Mouse (Mus musculus) MEL (cell line): ENCODE measurements around the gene Ripply1. TPM values are rescaled to one million over a fixed set of nuclear protein-coding genes. Genes with fewer than 3 reads are reported as not detected.

Experiments used
- DNase-seq: peaks from one replicate; pipeline ENCODE4 v3.0.0; 2011; ENCODE audit warnings: low read depth, low spot score
- H3K27ac ChIP-seq: 2 replicates; pipeline ENCODE4 v1.5.1; 2012; ENCODE audit warnings: low read depth, mild to moderate bottlenecking, control low read depth, low read length, moderate library complexity; ENCODE audit not compliant: control insufficient read depth
- H3K27me3 ChIP-seq, 2 experiments: fragments of 150-350 bp in 1 of 2; sonication (generic) in 1 of 2; 2 replicates each; pipeline ENCODE4 v1.6.1; 2012; ENCODE audit warnings: low read length in 2 of 2, mild to moderate bottlenecking in 2 of 2, improper control_type of control experiment in 1 of 2, moderate library complexity in 1 of 2; ENCODE audit not compliant: insufficient read depth in 2 of 2, control insufficient read depth in 1 of 2
- H3K36me3 ChIP-seq, 2 experiments: 2 replicates each; pipeline ENCODE4 v1.6.1; 2012 to 2014; ENCODE audit warnings: low read length in 2 of 2, improper control_type of control experiment in 1 of 2, inconsistent platforms in 1 of 2, mild to moderate bottlenecking in 1 of 2; ENCODE audit not compliant: insufficient read depth in 2 of 2, control insufficient read depth in 1 of 2
- H3K4me1 ChIP-seq, 2 experiments: fragments of 150-350 bp in 1 of 2; sonication (generic) in 1 of 2; 2 replicates each; pipeline ENCODE4 v1.6.1; 2012; ENCODE audit warnings: low read length in 2 of 2, improper control_type of control experiment in 1 of 2, mild to moderate bottlenecking in 1 of 2; ENCODE audit not compliant: insufficient read depth in 2 of 2, control insufficient read depth in 1 of 2
- H3K4me3 ChIP-seq, 2 experiments: fragments of 150-350 bp in 1 of 2; sonication (generic) in 1 of 2; 2 replicates each; pipeline ENCODE4 v1.5.1; 2012; ENCODE audit warnings: low read depth in 2 of 2, low read length in 2 of 2, mild to moderate bottlenecking in 2 of 2, moderate library complexity in 2 of 2, control low read depth in 1 of 2, improper control_type of control experiment in 1 of 2; ENCODE audit not compliant: control insufficient read depth in 1 of 2, insufficient read depth in 1 of 2
- H3K79me2 ChIP-seq: 2 replicates; pipeline ENCODE4 v1.6.1; 2012; ENCODE audit warnings: mild to moderate bottlenecking, low read length, moderate library complexity; ENCODE audit not compliant: control insufficient read depth, poor library complexity, insufficient read depth
- H3K9ac ChIP-seq: 2 replicates; pipeline ENCODE4 v1.6.1; 2012; ENCODE audit warnings: low read depth, mild to moderate bottlenecking, control low read depth, low read length, moderate library complexity; ENCODE audit not compliant: control insufficient read depth, poor library complexity, severe bottlenecking
- H3K9me3 ChIP-seq: fragments of 150-350 bp; sonication (generic); replicated peaks from 2 replicates; pipeline ENCODE4 v1.6.1; 2012; ENCODE audit warnings: mild to moderate bottlenecking, low read length, improper control_type of control experiment, moderate library complexity; ENCODE audit not compliant: insufficient read depth
- BHLHE40 ChIP-seq: IDR thresholded peaks from 2 replicates; pipeline ENCODE4 v1.6.1; 2012; ENCODE audit warnings: low read depth, mild to moderate bottlenecking, inconsistent platforms, low read length, improper control_type of control experiment, borderline replicate concordance
- CHD1 ChIP-seq: IDR thresholded peaks from 2 replicates; pipeline ENCODE4 v1.6.1; 2012; ENCODE audit warnings: low read depth, mild to moderate bottlenecking, inconsistent platforms, low read length, improper control_type of control experiment
- CTCF ChIP-seq, 3 experiments: IDR thresholded peaks in 2 of 3; conservative IDR thresholded peaks in 1 of 3; 2 replicates each; pipeline ENCODE4 v1.5.1; 2011 to 2012; ENCODE audit warnings: low read length in 3 of 3, low read depth in 2 of 3, mild to moderate bottlenecking in 2 of 3, improper control_type of control experiment in 1 of 3, inconsistent platforms in 1 of 3, mixed read lengths in 1 of 3, moderate library complexity in 1 of 3; ENCODE audit not compliant: control insufficient read depth in 1 of 3, insufficient read depth in 1 of 3, poor library complexity in 1 of 3, severe bottlenecking in 1 of 3
- E2F4 ChIP-seq: IDR thresholded peaks from 2 replicates; pipeline ENCODE4 v1.6.1; 2011; ENCODE audit warnings: low read depth, low read length, improper control_type of control experiment, borderline replicate concordance
- ELF1 ChIP-seq: IDR thresholded peaks from 2 replicates; pipeline ENCODE4 v1.6.1; 2014; ENCODE audit warnings: low read depth, mild to moderate bottlenecking, inconsistent platforms, low read length, improper control_type of control experiment, moderate library complexity
- EP300 ChIP-seq, 2 experiments: IDR thresholded peaks; 2 replicates each; pipeline ENCODE4 v1.6.1; 2011; ENCODE audit warnings: improper control_type of control experiment in 2 of 2, low read length in 2 of 2, low read depth in 1 of 2, mild to moderate bottlenecking in 1 of 2
- ETS1 ChIP-seq: IDR thresholded peaks from 2 replicates; pipeline ENCODE4 v1.6.1; 2012; ENCODE audit warnings: low read depth, mild to moderate bottlenecking, inconsistent platforms, low read length, improper control_type of control experiment, moderate library complexity
- GATA1 ChIP-seq: IDR thresholded peaks from 2 replicates; pipeline ENCODE4 v1.6.1; 2011; ENCODE audit warnings: low read depth, low read length, improper control_type of control experiment
- HCFC1 ChIP-seq: IDR thresholded peaks from 2 replicates; pipeline ENCODE4 v1.6.1; 2012; ENCODE audit warnings: low read depth, mild to moderate bottlenecking, inconsistent platforms, low read length, improper control_type of control experiment, moderate library complexity
- KAT2A ChIP-seq: conservative IDR thresholded peaks from 2 replicates; pipeline ENCODE4 v1.6.1; 2012; ENCODE audit warnings: low read depth, low read length, improper control_type of control experiment, inconsistent platforms
- MAFK ChIP-seq: IDR thresholded peaks from 2 replicates; pipeline ENCODE4 v1.6.1; 2011; ENCODE audit warnings: low read depth, mild to moderate bottlenecking, low read length, improper control_type of control experiment, borderline replicate concordance
- MAX ChIP-seq: IDR thresholded peaks from 2 replicates; pipeline ENCODE4 v1.6.1; 2011; ENCODE audit warnings: low read length, improper control_type of control experiment
- MAZ ChIP-seq: IDR thresholded peaks from 2 replicates; pipeline ENCODE4 v1.6.1; 2012; ENCODE audit warnings: low read depth, mild to moderate bottlenecking, inconsistent platforms, low read length, improper control_type of control experiment
- MXI1 ChIP-seq: IDR thresholded peaks from 2 replicates; pipeline ENCODE4 v1.6.1; 2011; ENCODE audit warnings: mild to moderate bottlenecking, low read depth, low read length, improper control_type of control experiment
- MYC ChIP-seq: IDR thresholded peaks from 2 replicates; pipeline ENCODE4 v1.6.1; 2011; ENCODE audit warnings: low read depth, mild to moderate bottlenecking, low read length, improper control_type of control experiment, moderate library complexity
- NELFE ChIP-seq: IDR thresholded peaks from 2 replicates; pipeline ENCODE4 v1.6.1; 2011; ENCODE audit warnings: low read depth, low read length, improper control_type of control experiment
- NRF1 ChIP-seq: IDR thresholded peaks from 2 replicates; pipeline ENCODE4 v1.6.1; 2014; ENCODE audit warnings: low read depth, mild to moderate bottlenecking, inconsistent platforms, low read length, improper control_type of control experiment, moderate library complexity; ENCODE audit not compliant: poor library complexity, insufficient read depth, severe bottlenecking
- POLR2A ChIP-seq, 2 experiments: IDR thresholded peaks; 2 replicates each; pipeline ENCODE4 v1.6.1; 2011 to 2012; ENCODE audit warnings: low read length in 2 of 2, mild to moderate bottlenecking in 2 of 2, control low read depth in 1 of 2, improper control_type of control experiment in 1 of 2, low read depth in 1 of 2, moderate library complexity in 1 of 2; ENCODE audit not compliant: control insufficient read depth in 1 of 2, insufficient read depth in 1 of 2, poor library complexity in 1 of 2
- POLR2AphosphoS2 ChIP-seq: IDR thresholded peaks from 2 replicates; pipeline ENCODE4 v1.6.1; 2011; ENCODE audit warnings: low read length, improper control_type of control experiment
- POLR2AphosphoS5 ChIP-seq: IDR thresholded peaks from 2 replicates; pipeline ENCODE4 v1.6.1; 2012; ENCODE audit warnings: low read depth, borderline replicate concordance, mild to moderate bottlenecking, inconsistent platforms, low read length, moderate library complexity, mixed read lengths
- RAD21 ChIP-seq: IDR thresholded peaks from 2 replicates; pipeline ENCODE4 v1.6.1; 2011; ENCODE audit warnings: mild to moderate bottlenecking, low read depth, low read length, improper control_type of control experiment
- SIN3A ChIP-seq: IDR thresholded peaks from 2 replicates; pipeline ENCODE4 v1.6.1; 2012; ENCODE audit warnings: low read length, improper control_type of control experiment, inconsistent platforms
- SMC3 ChIP-seq: IDR thresholded peaks from 2 replicates; pipeline ENCODE4 v1.6.1; 2011; ENCODE audit warnings: low read depth, low read length, improper control_type of control experiment
- TAL1 ChIP-seq: IDR thresholded peaks from 2 replicates; pipeline ENCODE4 v1.6.1; 2012; ENCODE audit warnings: mild to moderate bottlenecking, inconsistent platforms, low read length, moderate library complexity, mixed read lengths
- TBP ChIP-seq: IDR thresholded peaks from 2 replicates; pipeline ENCODE4 v1.8.0; 2011; ENCODE audit warnings: low read depth, low read length, improper control_type of control experiment
- TCF12 ChIP-seq: IDR thresholded peaks from 2 replicates; pipeline ENCODE4 v1.6.1; 2014; ENCODE audit warnings: low read depth, mild to moderate bottlenecking, inconsistent platforms, low read length, improper control_type of control experiment, moderate library complexity
- UBTF ChIP-seq: IDR thresholded peaks from 2 replicates; pipeline ENCODE4 v1.6.1; 2012; ENCODE audit warnings: low read depth, mild to moderate bottlenecking, inconsistent platforms, low read length, improper control_type of control experiment, moderate library complexity, borderline replicate concordance; ENCODE audit not compliant: insufficient read depth
- USF1 ChIP-seq: IDR thresholded peaks from 2 replicates; pipeline ENCODE4 v1.6.1; 2014; ENCODE audit warnings: low read depth, mild to moderate bottlenecking, inconsistent platforms, low read length, improper control_type of control experiment, moderate library complexity
- ZKSCAN1 ChIP-seq: IDR thresholded peaks from 2 replicates; pipeline ENCODE4 v1.6.1; 2012; ENCODE audit warnings: low read depth, mild to moderate bottlenecking, inconsistent platforms, low read length, improper control_type of control experiment, moderate library complexity
- ZMIZ1 ChIP-seq: IDR thresholded peaks from 2 replicates; pipeline ENCODE4 v1.6.1; 2012; ENCODE audit warnings: low read depth, mild to moderate bottlenecking, inconsistent platforms, low read length, improper control_type of control experiment, moderate library complexity
- ZNF384 ChIP-seq: IDR thresholded peaks from 2 replicates; pipeline ENCODE4 v1.6.1; 2012; ENCODE audit warnings: low read depth, mild to moderate bottlenecking, inconsistent platforms, low read length, improper control_type of control experiment
- polyA plus RNA-seq, 2 experiments: library from polyadenylated mRNA; stranded (reverse) in 1 of 2; unstranded in 1 of 2; fragments of >175 nt in 1 of 2; fragments of >200 nt in 1 of 2; gene quantifications; 2 replicates each; pipeline versions ENCODE4 v1.2.1 to v1.2.4; 2012; ENCODE audit warnings: low replicate concordance in 2 of 2, low read depth in 1 of 2; ENCODE audit not compliant: insufficient read length in 2 of 2, insufficient read depth in 1 of 2, missing spikeins in 1 of 2
- total RNA-seq: library from RNA; depleted of rRNA; stranded (reverse); fragments of 300-350 nt; gene quantifications from 2 replicates; pipeline ENCODE4 v1.2.3, GENCODE M21; 2012

The Ripply1 gene
- total and polyA plus RNA-seq, 3 experiments = not detected

DNA sequence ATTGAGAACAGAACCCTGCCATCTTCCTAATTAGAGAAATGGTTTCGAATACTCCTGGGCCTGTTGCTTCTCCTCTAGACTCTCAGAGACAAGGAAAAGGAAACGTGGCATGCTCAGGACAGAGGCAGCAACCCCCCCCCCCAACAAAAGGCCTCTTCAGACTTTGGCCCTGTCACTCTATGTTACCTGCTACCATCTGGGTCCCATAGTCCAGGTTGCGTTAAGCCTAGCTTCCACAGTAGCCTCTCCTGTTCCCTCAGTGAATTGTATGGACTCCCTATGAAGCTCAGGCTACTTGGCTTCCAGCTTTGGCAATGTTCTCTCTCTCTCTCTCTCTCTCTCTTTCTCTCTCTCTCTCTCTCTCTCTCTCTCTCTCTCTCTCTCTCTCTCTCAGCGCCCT, 590 bp downstream of the Ripply1 start:
- H3K79me2 ChIP-seq = no peaks in the 10 kb centered on the region
- peaks cover 0 to 24% of the 10 kb centered on the region in 2 experiments; a peak in 2 of 4 replicates for H3K36me3 ChIP-seq
- no peak for TF ChIP-seq GATA1
- no peak for TF ChIP-seq NELFE
- no peak for TF ChIP-seq MAFK
- no peak for TF ChIP-seq ETS1
- TF ChIP-seq MYC = no peak
- no peak for TF ChIP-seq MXI1
- TF ChIP-seq POLR2A (IDR thresholded peaks at IDR 0.05; ENCODE audit: control insufficient read depth in 1 of 2, insufficient read depth in 1 of 2, low read depth in 1 of 2, low read length in 2 of 2, poor library complexity in 1 of 2) = no peak
- TF ChIP-seq MAX = no peak
- no peak for TF ChIP-seq KAT2A
- TF ChIP-seq POLR2AphosphoS2 = no peak
- H3K27ac ChIP-seq = no peak overlapping the region
- peaks cover 10 to 37% of the 10 kb centered on the region in 2 experiments for H3K4me1 ChIP-seq
- no peak overlapping the region for H3K9ac ChIP-seq
- H3K9me3 ChIP-seq = no peaks in the 10 kb centered on the region
- H3K27me3 ChIP-seq = no peaks in the 10 kb centered on the region
- no peak for DNase-seq
- no peak overlapping the region for H3K4me3 ChIP-seq

DNA sequence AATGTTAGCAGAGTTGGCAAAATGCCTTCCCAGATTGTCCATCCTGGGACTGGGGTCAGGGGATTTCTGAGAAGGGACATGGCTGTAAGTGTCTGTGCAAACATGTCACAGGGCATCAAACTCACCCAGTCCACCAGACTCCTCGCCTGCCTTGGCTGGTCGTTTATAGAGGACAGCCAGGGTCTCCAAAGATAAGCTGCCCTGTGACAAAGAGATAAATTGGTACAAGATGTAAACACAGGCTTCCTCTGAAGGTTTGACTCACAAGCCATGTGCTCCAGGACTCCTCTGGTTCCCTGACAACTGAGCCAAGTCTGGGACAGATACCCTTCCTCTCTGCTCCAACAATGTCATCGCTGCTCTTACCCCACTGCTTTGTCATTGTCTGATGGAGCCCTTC, 1.2 kb downstream of the Ripply1 start:
- peaks cover 0 to 23% of the 10 kb centered on the region in 2 experiments; a peak in 2 of 4 replicates for H3K36me3 ChIP-seq
- 0 out of 2 replicates have a peak overlapping the region, but pooled peaks have one; percentile 1 for H3K27ac ChIP-seq
- peak; percentile 57 for DNase-seq
- no peaks in the 10 kb centered on the region for H3K9me3 ChIP-seq
- no peak overlapping the region for H3K4me3 ChIP-seq
- no peak overlapping the region for H3K9ac ChIP-seq
- H3K27me3 ChIP-seq = no peaks in the 10 kb centered on the region
- H3K79me2 ChIP-seq = no peaks in the 10 kb centered on the region
- H3K4me1 ChIP-seq = peaks cover 10 to 33% of the 10 kb centered on the region in 2 experiments
- TF ChIP-seq GATA1 (peak; percentile 74), POLR2A (IDR thresholded peaks at IDR 0.05; ENCODE audit: control insufficient read depth in 1 of 2, insufficient read depth in 1 of 2, low read depth in 1 of 2, low read length in 2 of 2, poor library complexity in 1 of 2) (no peak), ELF1 (no peak), POLR2AphosphoS2 (no peak), ZMIZ1 (no peak), TBP (no peak), CTCF (IDR thresholded peaks at IDR 0.05 in 2 of 3, conservative IDR thresholded peaks at IDR 0.05 in 1 of 3; ENCODE audit: control insufficient read depth in 1 of 3, insufficient read depth in 1 of 3, low read depth in 2 of 3, low read length in 3 of 3, poor library complexity in 1 of 3, severe bottlenecking in 1 of 3) (no peak), ZKSCAN1 (no peak), USF1 (no peak), RAD21 (no peak), ETS1 (peak; percentile 61), SMC3 (no peak), TCF12 (peak; percentile 86), ZNF384 (no peak), HCFC1 (no peak), TAL1 (peak; percentile 71), NRF1 (no peak), EP300 (IDR thresholded peaks at IDR 0.05; ENCODE audit: low read depth in 1 of 2, low read length in 2 of 2) (peak; percentile 71 to 76), E2F4 (no peak), MAZ (no peak), MAX (peak; percentile 77), NELFE (0 out of 2 replicates have a peak, but pooled peaks have one; percentile 17), SIN3A (peak; percentile 55), UBTF (no peak), MYC (peak; percentile 89), CHD1 (no peak), BHLHE40 (0 out of 2 replicates have a peak, but pooled peaks have one; percentile 20), POLR2AphosphoS5 (no peak)
